Mouse (Mus musculus): ENCODE data around the gene Wasl. TPM values are rescaled to one million over a fixed set of nuclear protein-coding genes. Genes with fewer than 3 reads are reported as not detected.

Gene Wasl
- polyA plus RNA-seq, 1 experiment from 2014 or later: 37.1 TPM

- 0 out of 2 replicates have a peak, but pooled peaks have one; percentile 39 for ATAC-seq (replicated peaks; ENCODE audit: insufficient number of reproducible peaks, low FRiP score, low TSS enrichment, low read depth)
Observed at GRCm38 (mm10) chr6:24619285-24620045, 45.3 kb downstream of the Wasl start.

GRCm38 (mm10) chr6:24616746-24617145 lies 48.1 kb downstream of the Wasl start:
- H3K9ac ChIP-seq (replicated peaks; ENCODE audit: low read length): no peak overlapping the region
- H3K27me3 ChIP-seq (ENCODE audit: control insufficient read depth, insufficient read depth, low read length): no peaks in the 10 kb centered on the region
- H3K36me3 ChIP-seq (replicated peaks; ENCODE audit: control insufficient read depth, insufficient read depth, low read depth, low read length): no peaks in the 10 kb centered on the region; the same call in none of the 2 replicates
- H3K4me1 ChIP-seq (ENCODE audit: control insufficient read depth, insufficient read depth, low read length): no peaks in the 10 kb centered on the region
- H3K4me3 ChIP-seq (ENCODE audit: low read depth, low read length): no peak overlapping the region
- H3K9me3 ChIP-seq (replicated peaks; ENCODE audit: control insufficient read depth, low read length): no peaks in the 10 kb centered on the region
- no peak overlapping the region for H3K27ac ChIP-seq (replicated peaks; ENCODE audit: low read depth, low read length)
- H3K4me2 ChIP-seq (ENCODE audit: low read depth, low read length): no peak overlapping the region
- DNase-seq (ENCODE audit: low spot score): no peak
- 89% methylated on average over 4 of the region's 4 CpGs for WGBS
- no peak for ATAC-seq (replicated peaks; ENCODE audit: insufficient number of reproducible peaks, low FRiP score, low TSS enrichment, low read depth)

More at GRCm38 (mm10) chr6:24619285-24620045, 45.3 kb downstream of the Wasl start:
- Histone ChIP-seq H3K27me3 (ENCODE audit: control insufficient read depth, insufficient read depth, low read length) (no peaks in the 10 kb centered on the region), H3K9me3 (replicated peaks; ENCODE audit: control insufficient read depth, low read length) (no peaks in the 10 kb centered on the region), H3K27ac (replicated peaks; ENCODE audit: low read depth, low read length) (no peak overlapping the region), H3K4me1 (ENCODE audit: control insufficient read depth, insufficient read depth, low read length) (no peaks in the 10 kb centered on the region), H3K4me3 (ENCODE audit: low read depth, low read length) (no peak overlapping the region), H3K4me2 (ENCODE audit: low read depth, low read length) (no peak overlapping the region), H3K36me3 (replicated peaks; ENCODE audit: control insufficient read depth, insufficient read depth, low read depth, low read length) (no peaks in the 10 kb centered on the region; the same call in none of the 2 replicates), H3K9ac (replicated peaks; ENCODE audit: low read length) (no peak overlapping the region)
- WGBS: 67% methylated on average over 6 of the region's 6 CpGs
- no peak for DNase-seq (ENCODE audit: low spot score)

DNA sequence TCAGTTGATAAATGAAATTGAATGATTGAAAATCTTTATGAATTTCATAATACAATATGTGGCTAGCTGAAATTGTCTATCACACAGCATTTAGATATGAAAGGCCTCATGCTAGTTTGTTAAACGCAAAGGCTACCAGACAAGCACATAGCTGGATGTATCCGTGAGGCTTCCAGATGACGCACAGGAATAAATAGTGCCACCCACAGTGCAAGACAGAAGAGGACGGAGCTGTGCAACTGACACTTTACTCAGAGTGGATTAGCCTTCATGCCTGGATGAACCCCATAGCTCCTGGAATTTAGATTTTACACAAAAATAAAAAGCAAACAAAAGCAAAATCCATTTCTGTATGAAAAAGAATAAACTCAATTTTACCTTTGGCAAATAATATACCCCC lies 50.9 kb downstream of the Wasl start:
- 90% methylated on average over 4 of the region's 4 CpGs for WGBS
- DNase-seq (ENCODE audit: low spot score) (no peak), ATAC-seq (replicated peaks; ENCODE audit: insufficient number of reproducible peaks, low FRiP score, low TSS enrichment, low read depth) (no peak)

DNA sequence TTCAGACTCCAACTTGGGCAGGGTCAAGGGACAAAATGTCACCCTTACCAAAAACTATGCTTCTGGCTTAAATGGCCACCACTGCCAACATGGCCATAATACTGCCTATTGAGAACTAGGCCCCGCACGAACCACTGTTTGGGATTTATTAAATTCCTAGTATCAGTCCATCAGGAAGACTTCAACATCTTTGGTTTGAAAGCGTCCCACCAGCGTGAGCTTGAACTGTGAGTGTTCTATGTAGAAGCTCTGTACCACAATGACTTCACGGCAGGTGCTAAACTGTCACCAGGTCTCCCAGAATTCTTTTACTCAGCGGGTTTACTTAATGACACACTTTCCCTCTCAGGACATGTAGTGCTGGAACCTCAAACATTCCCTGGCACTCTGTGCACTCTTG lies 51.5 kb downstream of the Wasl start:
- Histone ChIP-seq H3K4me3 (ENCODE audit: low read depth, low read length) (no peak overlapping the region), H3K27me3 (ENCODE audit: control insufficient read depth, insufficient read depth, low read length) (no peaks in the 10 kb centered on the region), H3K4me1 (ENCODE audit: control insufficient read depth, insufficient read depth, low read length) (no peaks in the 10 kb centered on the region), H3K9me3 (replicated peaks; ENCODE audit: control insufficient read depth, low read length) (no peaks in the 10 kb centered on the region), H3K9ac (replicated peaks; ENCODE audit: low read length) (no peak overlapping the region), H3K36me3 (replicated peaks; ENCODE audit: control insufficient read depth, insufficient read depth, low read depth, low read length) (no peaks in the 10 kb centered on the region; the same call in 1 of the 2 replicates), H3K4me2 (ENCODE audit: low read depth, low read length) (no peak overlapping the region), H3K27ac (replicated peaks; ENCODE audit: low read depth, low read length) (no peak overlapping the region)
- DNase-seq (ENCODE audit: low spot score): no peak
- 96% methylated on average over 6 of the region's 6 CpGs for WGBS
- ATAC-seq (replicated peaks; ENCODE audit: insufficient number of reproducible peaks, low FRiP score, low TSS enrichment, low read depth): no peak

More for the DNA sequence above, 50.9 kb downstream of the Wasl start:
- Histone ChIP-seq H3K4me3 (ENCODE audit: low read depth, low read length) (no peak overlapping the region), H3K27ac (replicated peaks; ENCODE audit: low read depth, low read length) (no peak overlapping the region), H3K27me3 (ENCODE audit: control insufficient read depth, insufficient read depth, low read length) (no peaks in the 10 kb centered on the region), H3K4me2 (ENCODE audit: low read depth, low read length) (no peak overlapping the region), H3K9ac (replicated peaks; ENCODE audit: low read length) (no peak overlapping the region), H3K36me3 (replicated peaks; ENCODE audit: control insufficient read depth, insufficient read depth, low read depth, low read length) (no peaks in the 10 kb centered on the region; the same call in 1 of the 2 replicates), H3K4me1 (ENCODE audit: control insufficient read depth, insufficient read depth, low read length) (no peaks in the 10 kb centered on the region), H3K9me3 (replicated peaks; ENCODE audit: control insufficient read depth, low read length) (no peaks in the 10 kb centered on the region)

DNA sequence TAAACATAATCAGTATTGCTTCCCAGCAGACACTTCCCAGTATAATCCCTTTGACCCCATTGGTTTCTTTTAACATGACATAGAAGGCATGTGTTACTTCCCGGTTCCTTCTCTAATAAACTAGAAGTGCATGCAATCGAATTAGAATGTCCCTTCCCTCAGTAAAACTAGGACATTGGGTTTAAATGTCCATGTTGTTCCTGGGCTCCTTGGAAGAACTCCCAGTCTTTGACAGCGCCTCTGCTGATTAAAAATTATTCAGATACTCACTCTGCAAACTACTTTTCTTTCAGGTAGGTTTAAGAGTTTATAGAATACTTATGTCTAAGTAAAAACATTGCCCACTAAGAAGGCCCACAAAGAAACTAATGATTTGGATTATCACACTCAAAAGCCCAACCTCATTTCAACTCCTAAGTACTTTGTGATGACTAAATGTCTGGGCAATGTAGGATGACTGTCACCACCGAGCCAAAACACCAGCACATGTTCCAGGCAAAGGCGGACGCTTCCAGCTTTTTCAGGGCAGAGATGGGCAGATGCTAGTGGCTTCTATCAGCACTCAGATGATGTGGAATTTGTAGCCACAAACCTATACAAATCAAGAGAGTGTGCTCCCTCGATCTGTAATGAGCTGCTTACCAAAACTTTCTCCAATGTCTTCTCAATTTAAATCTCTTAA lies 52.6 kb downstream of the Wasl start:
- Histone ChIP-seq H3K4me1 (ENCODE audit: control insufficient read depth, insufficient read depth, low read length) (no peaks in the 10 kb centered on the region), H3K9ac (replicated peaks; ENCODE audit: low read length) (no peak overlapping the region), H3K27ac (replicated peaks; ENCODE audit: low read depth, low read length) (no peak overlapping the region), H3K27me3 (ENCODE audit: control insufficient read depth, insufficient read depth, low read length) (no peaks in the 10 kb centered on the region), H3K4me2 (ENCODE audit: low read depth, low read length) (no peak overlapping the region), H3K36me3 (replicated peaks; ENCODE audit: control insufficient read depth, insufficient read depth, low read depth, low read length) (no peaks in the 10 kb centered on the region; the same call in 1 of the 2 replicates), H3K4me3 (ENCODE audit: low read depth, low read length) (no peak overlapping the region), H3K9me3 (replicated peaks; ENCODE audit: control insufficient read depth, low read length) (no peaks in the 10 kb centered on the region)
- whole genome bisulfite sequencing: 88% methylated on average over 7 of the region's 7 CpGs
- ATAC-seq (replicated peaks; ENCODE audit: insufficient number of reproducible peaks, low FRiP score, low TSS enrichment, low read depth) (no peak), DNase-seq (ENCODE audit: low spot score) (no peak)

GRCm38 (mm10) chr6:24610358-24610757 lies 54.5 kb downstream of the Wasl start:
- no peak for DNase-seq (ENCODE audit: low spot score)
- H3K4me1 ChIP-seq (ENCODE audit: control insufficient read depth, insufficient read depth, low read length): no peaks in the 10 kb centered on the region
- WGBS: 89% methylated on average over 4 of the region's 4 CpGs
- H3K9ac ChIP-seq (replicated peaks; ENCODE audit: low read length): no peak overlapping the region
- ATAC-seq (replicated peaks; ENCODE audit: insufficient number of reproducible peaks, low FRiP score, low TSS enrichment, low read depth): no peak
- no peak overlapping the region for H3K27ac ChIP-seq (replicated peaks; ENCODE audit: low read depth, low read length)
- no peaks in the 10 kb centered on the region for H3K9me3 ChIP-seq (replicated peaks; ENCODE audit: control insufficient read depth, low read length)
- H3K4me3 ChIP-seq (ENCODE audit: low read depth, low read length): no peak overlapping the region
- no peak overlapping the region for H3K4me2 ChIP-seq (ENCODE audit: low read depth, low read length)
- H3K27me3 ChIP-seq (ENCODE audit: control insufficient read depth, insufficient read depth, low read length): no peaks in the 10 kb centered on the region
- no peaks in the 10 kb centered on the region; the same call in 1 of the 2 replicates for H3K36me3 ChIP-seq (replicated peaks; ENCODE audit: control insufficient read depth, insufficient read depth, low read depth, low read length)

- Histone ChIP-seq H3K27me3 (ENCODE audit: control insufficient read depth, insufficient read depth, low read length) (no peaks in the 10 kb centered on the region), H3K36me3 (replicated peaks; ENCODE audit: control insufficient read depth, insufficient read depth, low read depth, low read length) (no peaks in the 10 kb centered on the region), H3K4me3 (ENCODE audit: low read depth, low read length) (no peak overlapping the region), H3K4me1 (ENCODE audit: control insufficient read depth, insufficient read depth, low read length) (no peaks in the 10 kb centered on the region), H3K9ac (replicated peaks; ENCODE audit: low read length) (no peak overlapping the region), H3K4me2 (ENCODE audit: low read depth, low read length) (no peak overlapping the region), H3K9me3 (replicated peaks; ENCODE audit: control insufficient read depth, low read length) (no peaks in the 10 kb centered on the region), H3K27ac (replicated peaks; ENCODE audit: low read depth, low read length) (no peak overlapping the region)
- DNase-seq (ENCODE audit: low spot score): no peak
- WGBS: 50% methylated on average over 4 of the region's 4 CpGs
- no peak for ATAC-seq (replicated peaks; ENCODE audit: insufficient number of reproducible peaks, low FRiP score, low TSS enrichment, low read depth)
Observed at GRCm38 (mm10) chr6:24609531-24609930, 55.3 kb downstream of the Wasl start.

DNA sequence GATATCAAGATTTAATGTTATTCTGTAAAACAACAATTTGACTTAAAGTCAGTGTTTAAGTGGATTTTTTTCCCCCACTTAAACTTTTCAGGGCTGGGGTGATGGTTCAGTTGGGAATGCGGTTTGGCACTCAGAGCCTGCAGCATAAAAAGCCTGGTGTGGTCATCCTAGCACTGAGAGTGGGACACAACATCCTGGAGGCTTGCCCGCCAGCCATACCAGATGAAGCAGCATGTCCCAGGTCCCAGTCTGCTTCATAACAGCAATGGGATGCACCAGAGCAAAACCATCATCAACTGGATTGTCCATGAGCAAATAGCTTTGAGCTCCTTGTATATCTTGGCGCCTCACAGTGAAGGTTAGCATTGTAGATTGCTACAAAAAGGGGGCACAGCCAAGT lies 56.1 kb downstream of the Wasl start:
- Histone ChIP-seq H3K9me3 (replicated peaks; ENCODE audit: control insufficient read depth, low read length) (no peaks in the 10 kb centered on the region), H3K9ac (replicated peaks; ENCODE audit: low read length) (no peak overlapping the region), H3K4me1 (ENCODE audit: control insufficient read depth, insufficient read depth, low read length) (no peaks in the 10 kb centered on the region), H3K27me3 (ENCODE audit: control insufficient read depth, insufficient read depth, low read length) (no peaks in the 10 kb centered on the region), H3K4me3 (ENCODE audit: low read depth, low read length) (no peak overlapping the region), H3K4me2 (ENCODE audit: low read depth, low read length) (no peak overlapping the region), H3K27ac (replicated peaks; ENCODE audit: low read depth, low read length) (no peak overlapping the region), H3K36me3 (replicated peaks; ENCODE audit: control insufficient read depth, insufficient read depth, low read depth, low read length) (no peaks in the 10 kb centered on the region)
- DNase-seq (ENCODE audit: low spot score): no peak
- ATAC-seq (replicated peaks; ENCODE audit: insufficient number of reproducible peaks, low FRiP score, low TSS enrichment, low read depth): no peak
- WGBS: 90% methylated on average over 3 of the region's 3 CpGs
